Mouse (Mus musculus): ENCODE data around the gene Sertad2.
A peak's percentile ranks its signal among the peaks of the same experiment; 100 is the strongest.

Gene Sertad2

DNA sequence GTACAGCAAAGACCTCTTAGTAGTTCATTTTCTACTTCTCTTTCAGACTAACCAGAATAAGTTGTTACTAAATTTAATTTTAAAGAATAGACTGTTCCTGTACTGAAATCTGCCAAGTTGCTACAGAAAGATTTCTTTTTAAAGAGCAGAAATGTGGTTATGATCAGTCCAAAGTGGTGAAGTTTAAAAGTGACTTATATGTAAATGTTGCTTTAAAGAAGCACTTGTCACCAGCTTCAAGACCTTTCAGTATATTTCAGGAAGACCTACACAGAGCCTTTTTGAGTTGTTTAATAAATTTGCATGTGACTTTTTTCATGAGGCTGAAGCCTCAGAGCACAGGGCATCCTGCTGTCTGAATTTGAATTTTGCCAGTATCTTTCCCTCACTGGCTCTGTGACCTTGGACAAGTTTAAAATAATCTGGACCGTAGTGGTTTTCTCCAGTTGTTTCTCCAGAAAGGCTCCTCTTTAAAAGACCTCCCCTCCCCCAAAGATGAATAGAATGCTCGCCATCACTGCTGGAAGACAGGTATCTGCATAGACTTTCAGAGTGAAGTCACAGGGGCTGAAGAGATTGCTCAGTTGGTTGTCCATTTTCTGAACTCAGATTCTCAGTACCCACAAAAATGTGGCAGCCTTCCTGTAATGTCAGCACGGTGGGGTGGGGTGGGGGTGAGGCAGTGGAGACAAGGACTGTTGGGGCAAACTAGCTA is 1.9 kb downstream of the Sertad2 start:
- DNase-seq (ENCODE audit: low spot score in 2 of 2) = no peak

DNA sequence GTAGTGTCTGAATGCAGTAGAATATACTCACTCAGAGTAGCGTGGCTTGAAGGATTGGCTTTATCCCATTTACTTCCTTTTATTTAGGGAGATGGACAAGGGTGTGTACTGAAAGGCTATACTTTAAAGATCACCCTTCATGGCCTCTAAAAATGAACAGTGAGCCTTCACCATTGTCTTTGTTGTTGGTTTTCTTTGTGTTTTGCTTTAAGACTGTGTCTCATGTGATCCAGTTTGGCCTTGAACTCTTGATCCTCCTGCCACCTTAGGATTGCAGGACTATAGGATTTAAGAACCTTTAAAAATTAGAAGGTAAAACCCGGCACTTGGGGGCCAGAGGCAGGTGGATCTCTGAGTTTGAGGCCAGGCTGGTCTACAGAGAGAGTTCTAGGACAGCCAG is 6.4 kb downstream of the Sertad2 start:
- no peak for DNase-seq (ENCODE audit: low spot score in 2 of 2)

DNA sequence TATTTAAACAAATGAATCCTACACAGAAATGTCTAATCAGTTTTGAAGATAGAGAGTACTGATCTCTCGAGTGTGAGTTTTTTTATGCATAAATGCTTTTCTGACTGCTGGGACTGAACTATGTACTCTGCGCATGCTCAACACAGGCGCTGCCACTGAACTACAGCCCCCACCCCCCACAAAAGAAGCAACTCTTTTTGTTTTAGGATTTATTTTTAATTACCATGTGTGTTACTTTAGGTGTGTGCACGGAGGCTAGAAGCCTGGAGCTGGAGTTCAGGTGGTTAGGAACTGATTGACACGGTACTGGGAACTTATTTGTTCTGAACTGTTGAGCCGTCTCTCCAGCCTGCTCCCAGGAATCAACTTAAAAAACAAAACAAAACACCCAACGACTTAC is 7.1 kb downstream of the Sertad2 start:
- DNase-seq (ENCODE audit: low spot score in 2 of 2) = no peak

DNA sequence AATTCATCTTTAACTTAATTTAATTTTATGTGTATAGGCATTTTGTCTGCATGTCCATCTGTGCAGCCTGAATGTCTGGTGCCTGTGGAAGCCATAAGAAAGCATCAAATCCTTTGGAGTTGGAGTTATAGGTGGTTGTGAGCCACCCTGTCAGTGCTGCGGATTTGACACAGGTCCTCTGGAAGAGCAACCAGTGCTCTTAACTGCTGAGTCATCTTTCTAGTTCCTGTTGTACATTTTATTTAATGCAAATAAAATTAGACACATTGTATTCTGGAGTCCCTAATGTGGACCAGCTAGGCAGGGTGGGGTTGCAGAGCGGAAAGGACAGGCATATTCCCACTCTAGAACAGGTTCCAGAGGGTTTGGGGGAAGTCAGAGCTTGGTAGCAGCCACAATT is 9.0 kb downstream of the Sertad2 start:
- DNase-seq (ENCODE audit: low spot score in 2 of 2) = no peak

DNA sequence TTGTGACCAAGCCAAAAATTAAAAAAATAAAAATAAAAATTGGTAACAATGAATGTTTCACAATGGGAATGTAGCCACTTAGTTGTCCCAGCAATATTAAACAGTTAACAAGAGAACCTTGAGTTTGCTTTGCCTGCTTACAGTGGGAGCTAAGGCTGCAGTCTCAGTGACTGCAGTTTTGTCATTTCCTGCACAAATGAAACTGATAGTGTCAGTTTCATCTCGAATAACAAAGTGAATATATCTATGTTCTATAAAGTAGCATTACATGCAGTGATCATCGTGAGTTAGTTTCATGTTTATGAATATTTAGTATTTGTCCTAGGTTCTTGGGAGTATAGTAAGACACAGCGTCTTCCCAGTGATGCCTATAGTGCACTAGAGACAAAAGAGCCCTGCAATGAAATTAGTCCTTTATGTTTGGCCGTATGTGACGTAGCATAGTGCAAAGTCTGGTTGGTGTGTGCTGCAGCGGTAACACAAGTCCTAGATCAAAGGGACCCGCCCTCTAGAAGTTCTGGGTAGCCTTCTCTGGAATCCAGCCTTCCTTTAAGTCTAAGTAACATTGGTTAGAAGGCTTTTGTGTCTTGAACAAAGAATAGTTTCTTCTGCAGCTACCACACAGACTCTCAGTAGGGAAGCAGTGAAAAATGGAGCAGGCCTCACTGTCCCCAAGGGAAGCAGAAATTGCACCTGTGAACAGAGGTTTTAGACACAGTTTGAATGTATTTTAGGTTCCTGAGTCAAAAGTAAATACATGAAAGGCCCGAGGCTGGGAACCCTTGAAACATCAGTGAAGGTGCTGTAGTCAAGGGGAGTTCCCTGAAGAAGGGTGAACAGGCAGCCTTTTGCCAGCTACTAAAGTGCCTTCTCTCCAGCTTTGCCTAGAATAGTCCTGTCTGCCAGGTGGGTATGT is 10.0 kb downstream of the Sertad2 start:
- no peak for DNase-seq (ENCODE audit: low spot score in 2 of 2)

DNA sequence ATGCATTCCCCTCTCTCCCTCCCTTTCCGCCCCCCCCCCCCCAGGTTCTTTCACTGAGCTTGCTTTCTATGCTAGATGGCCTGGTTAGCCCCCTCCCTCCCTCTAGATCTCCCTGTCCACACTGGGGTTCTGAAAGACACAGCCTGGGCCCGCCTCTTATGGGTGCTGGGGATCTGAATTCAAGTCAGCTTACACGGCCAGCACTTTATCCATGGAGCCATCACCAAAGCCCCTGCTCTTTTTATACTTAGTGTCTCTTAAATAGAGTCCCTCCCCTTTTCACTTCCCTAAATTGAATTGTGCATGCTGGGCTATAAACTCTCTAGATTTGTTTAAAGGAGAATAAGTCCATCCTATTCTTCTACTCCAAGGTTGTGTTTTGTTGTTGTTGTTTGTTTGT is 12.6 kb downstream of the Sertad2 start:
- DNase-seq (ENCODE audit: low spot score in 2 of 2) = no peak

DNA sequence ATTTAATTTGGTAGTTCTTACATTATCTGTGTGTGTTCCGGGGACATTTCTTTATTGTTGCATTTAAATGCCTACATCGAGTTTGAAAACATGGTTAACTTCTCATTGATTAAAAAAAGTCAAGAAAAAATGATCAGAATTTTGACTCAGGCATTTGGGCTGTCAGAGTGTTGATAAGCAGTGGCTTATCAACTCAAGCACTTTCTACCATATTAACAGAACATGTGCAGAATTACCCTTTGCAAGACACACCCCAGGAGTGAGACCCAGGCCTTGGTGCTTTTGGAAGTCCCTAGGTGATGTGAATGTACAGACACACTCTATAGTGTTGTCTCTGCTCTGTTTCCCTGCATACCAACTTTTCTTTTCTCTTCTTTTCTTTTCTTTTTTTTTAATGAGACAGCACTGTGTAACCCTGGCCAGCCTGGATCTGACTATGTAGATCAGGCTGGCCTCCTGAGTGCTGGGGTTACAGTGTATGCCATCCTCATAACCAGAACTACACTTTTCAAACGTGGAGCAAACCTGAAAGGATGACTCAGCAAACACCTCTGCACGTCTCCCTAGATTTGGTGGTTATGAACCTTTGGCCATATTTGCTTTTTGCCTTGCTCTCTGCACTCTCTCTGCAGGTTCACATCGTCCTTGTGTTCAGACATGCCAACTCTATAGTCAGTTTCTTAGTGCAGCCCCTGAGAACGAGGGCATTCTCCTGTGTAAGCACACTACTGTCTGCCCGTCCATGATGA is 13.3 kb downstream of the Sertad2 start:
- no peak for DNase-seq (ENCODE audit: low spot score in 2 of 2)

DNA sequence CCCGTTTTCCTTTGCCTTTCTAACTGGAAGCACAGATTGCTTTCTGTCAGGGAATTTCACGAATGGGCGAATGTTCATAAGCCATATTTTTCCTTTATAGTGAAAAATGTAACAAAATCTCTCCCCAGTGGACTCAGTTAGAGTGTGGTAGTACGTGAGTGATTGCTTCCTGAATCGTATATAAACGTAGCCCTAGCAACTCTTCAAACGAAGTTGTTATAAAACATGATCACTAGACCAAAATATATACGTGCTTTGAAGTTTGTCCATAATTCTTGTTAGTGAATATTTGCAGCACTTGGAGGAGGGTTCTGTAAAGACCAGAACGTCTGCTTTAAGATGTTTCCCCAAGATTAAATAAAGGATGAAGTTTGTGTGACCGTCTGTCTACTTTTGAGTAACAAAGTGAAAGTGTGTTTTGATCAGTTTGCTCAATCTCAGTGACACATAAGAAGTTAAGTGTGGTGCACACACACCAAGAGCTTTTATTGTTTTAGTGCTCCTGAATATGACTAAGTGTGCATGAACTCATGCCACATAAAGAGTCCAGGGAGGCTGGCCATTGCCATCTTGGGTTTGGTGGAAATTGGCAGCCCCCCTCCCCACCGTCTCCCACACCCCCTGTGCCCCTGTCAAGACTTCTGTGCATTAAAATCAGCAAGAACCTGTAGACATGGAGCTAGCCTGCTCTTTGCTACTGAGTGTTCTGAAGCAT is 16.3 kb downstream of the Sertad2 start:
- no peak for DNase-seq (ENCODE audit: low spot score in 2 of 2)

DNA sequence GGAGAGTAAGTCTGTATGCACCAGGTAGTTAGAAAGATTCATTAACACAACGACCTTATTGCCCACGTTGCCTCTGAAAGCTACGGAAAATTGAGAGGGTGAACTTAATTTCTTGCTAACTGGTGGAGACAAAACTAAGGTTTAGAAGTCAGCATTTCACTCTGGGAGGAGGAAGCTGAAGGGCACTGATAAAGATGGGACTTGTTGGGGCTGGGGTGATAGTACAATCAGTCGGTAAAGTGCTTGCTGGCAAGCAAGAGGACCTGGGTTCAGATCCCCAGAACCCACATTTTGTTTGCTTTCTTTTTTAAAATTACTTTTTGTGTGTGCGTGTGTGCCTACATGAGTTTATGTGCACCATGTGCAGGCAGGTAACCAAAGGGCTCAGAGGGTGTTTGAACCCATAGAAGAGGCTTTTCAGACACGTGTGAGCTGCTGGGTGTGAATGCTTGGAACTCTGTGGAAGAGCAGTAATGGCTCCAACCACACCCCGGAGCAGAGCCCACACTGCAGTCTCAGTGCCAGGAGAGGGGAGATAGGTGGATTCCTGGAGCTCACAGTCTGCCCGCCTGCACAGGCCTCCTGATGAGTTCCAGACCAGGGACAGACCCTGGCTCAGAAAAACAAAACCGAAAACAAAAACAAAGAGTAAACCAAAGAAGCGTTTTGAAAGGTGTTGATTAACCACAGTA is 17.0 kb downstream of the Sertad2 start:
- DNase-seq (ENCODE audit: low spot score in 2 of 2) = no peak

DNA sequence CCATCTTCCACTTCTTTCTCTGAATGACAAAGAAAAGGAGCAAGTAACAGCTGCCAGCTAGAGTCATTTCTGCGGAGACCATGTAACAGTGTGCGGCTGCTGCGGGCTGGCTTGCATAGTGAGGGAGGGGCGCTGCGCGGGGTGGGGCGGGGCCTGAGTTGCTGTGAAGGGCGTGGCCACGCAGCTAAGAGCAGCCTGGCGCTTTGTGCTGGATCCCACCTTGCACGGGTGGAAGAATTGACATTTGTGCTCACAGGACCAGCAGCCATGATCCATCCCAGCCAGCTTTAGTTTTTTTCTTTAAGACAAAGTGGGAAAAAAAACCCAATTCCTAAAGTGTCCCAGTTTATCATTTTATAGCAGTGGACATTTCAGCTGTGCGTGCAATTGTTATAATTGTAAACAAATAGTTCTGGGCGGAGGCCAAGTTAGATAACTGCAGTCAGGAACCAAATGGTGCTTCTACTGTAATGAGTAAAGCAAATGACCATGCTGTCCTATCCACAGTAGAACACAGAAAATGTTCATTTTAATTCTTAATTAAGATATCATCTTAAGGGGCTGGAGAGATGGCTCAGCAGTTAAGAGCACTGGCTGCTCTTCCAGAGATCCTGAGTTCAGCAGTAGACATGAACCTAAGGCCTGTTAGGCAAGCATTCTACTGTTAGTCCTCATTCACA is 18.4 kb downstream of the Sertad2 start:
- DNase-seq (ENCODE audit: low spot score in 2 of 2) = peak; percentile 14 to 57

DNA sequence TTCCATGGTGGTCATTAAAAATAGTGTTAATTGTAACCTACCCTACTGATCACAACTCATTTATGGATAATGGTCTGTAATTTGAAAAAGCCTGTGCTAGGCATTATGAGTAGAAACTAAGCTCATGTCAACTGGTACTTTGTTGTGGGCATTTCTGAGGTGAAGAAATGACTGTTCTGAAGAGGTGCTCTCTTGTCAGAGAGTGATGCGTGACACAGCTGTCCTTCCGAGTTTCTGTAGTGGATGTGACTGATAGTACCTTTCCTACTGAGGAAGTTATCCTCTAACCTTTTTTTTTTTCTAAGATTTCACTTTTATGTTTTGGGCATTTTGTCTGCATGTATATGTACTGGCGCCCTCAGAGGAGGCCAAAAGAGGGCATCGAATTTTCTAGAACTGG is 22.0 kb downstream of the Sertad2 start:
- no peak for DNase-seq (ENCODE audit: low spot score in 2 of 2)

DNA sequence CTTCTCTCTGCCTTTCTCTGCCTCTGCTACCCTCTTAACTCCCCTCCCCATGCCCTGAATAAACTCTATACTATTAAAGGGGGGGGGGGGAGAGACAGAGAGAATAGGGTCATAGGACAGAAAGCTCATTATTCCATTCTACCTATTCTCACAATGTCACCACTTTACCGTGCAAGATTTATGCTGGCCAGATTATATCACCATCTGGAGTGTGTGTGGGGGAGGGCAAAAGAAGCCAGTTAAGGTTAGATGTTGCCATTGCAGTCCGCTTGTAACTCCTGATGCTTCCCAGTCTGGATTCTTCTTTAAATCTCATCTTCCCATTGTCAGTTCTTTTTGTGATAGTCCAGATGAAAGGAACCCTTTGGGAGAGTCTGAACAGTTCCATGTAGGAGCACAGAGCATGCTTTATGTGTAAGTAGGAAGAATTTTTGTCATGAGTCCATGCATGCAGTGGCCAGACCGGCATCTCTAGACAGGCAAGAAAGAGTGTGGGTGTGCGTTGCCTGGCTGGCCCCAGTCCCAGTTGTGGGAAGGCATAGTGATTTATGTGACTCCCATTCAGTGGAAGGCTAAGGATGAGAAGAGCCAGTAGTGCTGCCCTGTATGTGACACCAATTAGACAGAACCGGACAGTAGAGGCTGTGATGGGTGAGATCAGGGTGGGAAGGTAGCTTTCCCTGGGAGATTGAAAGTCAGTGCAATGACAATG is 28.8 kb downstream of the Sertad2 start:
- DNase-seq (ENCODE audit: low spot score in 2 of 2) = no peak

DNA sequence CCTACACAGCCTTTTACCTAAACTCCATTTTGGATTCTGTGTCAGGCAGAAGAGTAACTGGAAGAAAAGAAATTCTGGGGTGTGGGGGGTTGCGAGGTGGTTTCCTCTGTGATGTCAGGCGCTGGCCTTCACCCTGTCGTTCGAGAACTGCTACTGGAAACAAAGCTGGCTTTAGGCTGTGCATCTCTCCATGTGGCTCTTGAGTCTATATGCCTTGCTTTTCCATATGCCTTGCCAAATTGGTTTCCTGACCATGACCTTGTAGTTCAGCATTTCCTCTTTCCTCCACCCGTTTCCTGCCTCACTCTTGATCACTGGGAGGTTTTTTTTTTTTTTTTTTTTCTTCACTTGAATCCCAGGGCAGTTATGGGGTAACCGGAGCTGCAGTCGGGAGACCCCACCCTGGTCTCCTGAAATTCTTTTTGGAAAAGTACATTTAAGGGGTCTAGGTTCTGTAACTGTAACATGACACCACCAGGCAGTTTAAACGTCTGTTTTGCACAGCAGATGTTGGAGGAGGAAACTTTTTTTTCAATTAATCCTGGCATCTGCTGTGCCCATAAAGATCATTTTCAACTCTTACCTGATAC is 33.1 kb downstream of the Sertad2 start:
- no peak for DNase-seq (ENCODE audit: low spot score in 2 of 2)

DNA sequence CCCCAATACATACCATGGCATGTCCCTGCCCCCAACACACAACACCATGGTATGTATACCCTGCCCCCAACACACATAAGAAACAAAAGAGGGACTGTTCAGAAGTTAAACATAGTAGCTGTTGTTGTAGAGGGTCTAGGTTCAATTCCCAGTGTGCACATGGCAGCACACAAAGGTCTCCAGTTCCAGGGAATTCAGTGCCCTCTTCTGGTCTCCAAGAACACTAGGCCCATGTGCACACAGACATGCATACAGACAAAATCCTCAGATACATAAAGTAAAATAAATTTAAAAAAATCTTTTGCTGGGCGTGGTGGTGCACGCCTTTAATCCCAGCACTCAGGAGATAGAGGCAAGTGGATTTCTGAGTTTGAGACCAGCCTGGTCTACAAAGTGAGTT is 39.7 kb downstream of the Sertad2 start:
- no peak for DNase-seq (ENCODE audit: low spot score in 2 of 2)

DNA sequence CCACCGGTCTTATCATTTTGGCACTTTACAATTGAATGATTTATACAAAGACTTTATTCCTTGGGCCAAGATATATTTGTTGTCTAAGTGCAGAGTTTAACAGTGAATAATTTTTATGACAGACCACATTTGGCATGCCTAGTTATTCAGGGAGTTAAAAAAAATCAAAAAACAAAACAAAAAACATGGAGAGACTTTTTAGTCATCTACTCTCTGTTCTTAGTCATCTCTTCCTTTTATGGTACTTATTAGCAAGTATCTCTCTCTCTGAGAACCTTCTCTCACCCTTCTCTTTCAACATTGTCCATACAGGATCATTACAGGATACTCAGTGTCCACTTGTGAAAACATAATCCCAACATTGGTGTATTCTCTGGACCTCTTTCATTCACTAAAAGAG is 42.2 kb downstream of the Sertad2 start:
- no peak for DNase-seq (ENCODE audit: low spot score in 2 of 2)

DNA sequence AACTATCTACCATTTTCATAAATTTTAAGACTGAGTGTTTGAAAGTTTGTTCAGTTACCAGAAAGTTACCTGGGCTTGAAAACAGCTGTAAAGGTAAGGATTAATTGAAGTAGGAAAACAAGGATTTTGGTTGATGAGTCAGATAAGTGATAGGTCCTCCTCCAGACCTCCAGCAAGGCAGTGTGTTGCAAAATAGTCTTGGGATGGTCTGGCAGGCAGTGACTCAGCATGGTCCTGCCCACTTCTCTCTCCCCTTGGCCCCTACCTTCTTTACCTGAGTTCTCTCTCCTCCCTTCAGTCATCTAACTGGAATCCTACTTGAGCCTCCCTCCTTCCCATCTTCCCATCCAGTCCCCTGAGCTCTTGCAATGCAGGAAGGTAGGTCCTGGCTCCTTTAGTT is 43.1 kb downstream of the Sertad2 start:
- no peak for DNase-seq (ENCODE audit: low spot score in 2 of 2)

DNA sequence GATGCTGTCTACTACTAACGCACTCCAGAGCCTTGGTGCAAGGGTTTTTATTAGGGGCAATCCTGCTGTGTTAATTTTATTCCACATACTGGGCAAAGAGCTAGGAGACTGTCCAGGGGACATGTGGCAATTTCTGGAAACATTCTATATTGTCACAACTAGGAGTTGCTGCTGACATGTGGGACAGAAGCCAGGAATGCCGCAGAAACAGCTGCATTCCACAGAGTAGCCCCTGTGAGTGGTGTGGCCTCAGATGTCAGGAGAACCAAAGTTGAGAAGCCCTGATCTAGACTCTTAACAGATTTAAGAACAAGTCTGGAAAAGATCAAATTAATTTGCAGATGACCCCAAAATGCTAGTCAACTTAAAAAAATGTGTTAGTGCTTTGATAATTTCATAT is 46.3 kb downstream of the Sertad2 start:
- DNase-seq (ENCODE audit: low spot score in 2 of 2) = no peak

DNA sequence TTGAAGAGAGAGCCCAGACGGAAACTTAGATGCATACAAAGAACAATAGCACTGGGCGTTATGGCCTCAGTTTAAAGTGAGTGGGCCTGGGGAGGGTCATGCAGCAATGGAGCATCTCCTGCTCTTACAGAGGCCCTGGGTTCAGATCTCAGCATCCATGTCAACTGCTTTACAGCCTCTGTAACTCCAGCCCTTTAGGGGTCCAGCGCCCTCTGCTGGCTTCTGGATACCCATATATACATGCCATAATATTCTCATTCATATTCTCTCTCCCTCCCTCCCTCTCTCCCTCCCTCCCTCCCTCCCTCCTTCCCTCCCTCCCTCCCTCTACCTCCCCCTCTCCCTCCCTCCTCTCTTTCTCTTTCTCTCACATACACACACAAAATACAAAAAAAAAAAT is 49.0 kb downstream of the Sertad2 start:
- peak; percentile 13 to 43 for DNase-seq (ENCODE audit: low spot score in 2 of 2)

All from thymus, postnatal 10 days (tissue).